Mouse (Mus musculus): ENCODE results near the gene Rabac1. TPM values are rescaled to one million over a fixed set of nuclear protein-coding genes. Genes with fewer than 3 reads are reported as not detected.

Rabac1 gene
- polyA plus RNA-seq, 1 experiment = 361 TPM

DNA sequence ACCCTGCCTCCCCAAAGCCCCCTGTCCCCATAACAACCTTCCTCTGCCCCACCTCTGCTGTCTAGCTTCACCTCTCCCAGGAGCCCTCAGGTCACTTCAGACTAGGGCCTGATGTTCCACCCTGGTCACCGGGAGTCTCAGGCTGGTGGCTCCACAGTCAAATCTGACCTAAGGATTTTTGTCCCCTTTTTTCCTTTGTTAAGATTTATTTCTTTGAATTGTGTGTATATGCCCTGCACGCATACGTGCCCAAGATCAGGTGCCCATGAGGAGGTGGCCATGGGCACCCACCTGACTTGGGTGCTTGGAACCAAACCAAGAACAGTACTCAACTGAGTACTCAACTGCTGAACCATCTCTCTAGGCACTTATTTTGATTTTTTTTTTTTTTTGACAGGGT, 2.2 kb downstream of the Rabac1 start:
- 92% methylated on average over 3 of the region's 3 CpGs for WGBS
- no peaks in the 10 kb centered on the region for H3K4me1 ChIP-seq (ENCODE audit: control insufficient read depth, insufficient read depth, insufficient read length)
- H3K4me3 ChIP-seq (ENCODE audit: extremely low read depth, insufficient read depth, insufficient read length) = no peak overlapping the region
- H3K36me3 ChIP-seq (ENCODE audit: control insufficient read depth, insufficient read depth, low read length) = peaks cover 6% of the 10 kb centered on the region
- H3K27ac ChIP-seq (ENCODE audit: insufficient read depth, low read length) = no peak overlapping the region
- H3K27me3 ChIP-seq (ENCODE audit: control insufficient read depth, insufficient read depth, low read length) = no peaks in the 10 kb centered on the region
- no peak for TF ChIP-seq POLR2A (IDR thresholded peaks at IDR 0.05; ENCODE audit: low read depth, low read length)
- TF ChIP-seq CTCF (IDR thresholded peaks at IDR 0.05; ENCODE audit: extremely low read depth, insufficient read depth, insufficient read length, insufficient replicate concordance) = no peak
- DNase-seq (ENCODE audit: low read depth in 1 of 2, low spot score in 2 of 2) = no peak

DNA sequence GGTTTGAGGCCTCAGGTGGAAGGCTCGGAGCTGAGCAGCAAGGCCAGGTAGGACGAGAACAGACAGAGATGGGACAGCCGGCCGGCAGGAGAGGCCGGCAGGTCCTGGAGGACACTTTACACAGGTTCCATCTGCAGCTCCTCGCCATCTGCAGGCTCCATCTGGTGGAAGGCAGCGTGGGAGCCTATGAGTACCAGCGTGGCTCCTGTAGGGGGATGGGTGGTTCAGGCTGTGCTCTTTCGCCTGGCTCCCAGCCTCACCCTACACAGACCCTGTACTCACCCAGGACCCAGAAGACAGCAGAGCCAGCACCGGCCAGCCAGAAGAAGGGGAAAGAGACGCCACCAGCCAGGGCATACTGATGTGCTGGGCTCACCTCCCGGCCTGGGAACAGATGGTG, 2.7 kb downstream of the Rabac1 start:
- Histone ChIP-seq H3K27ac (ENCODE audit: insufficient read depth, low read length) (no peak overlapping the region), H3K36me3 (ENCODE audit: control insufficient read depth, insufficient read depth, low read length) (peaks cover 6% of the 10 kb centered on the region), H3K27me3 (ENCODE audit: control insufficient read depth, insufficient read depth, low read length) (no peaks in the 10 kb centered on the region), H3K4me1 (ENCODE audit: control insufficient read depth, insufficient read depth, insufficient read length) (no peaks in the 10 kb centered on the region; the same call in 1 of the 2 replicates), H3K4me3 (ENCODE audit: extremely low read depth, insufficient read depth, insufficient read length) (no peak overlapping the region)
- 87% methylated on average over 12 of the region's 12 CpGs for WGBS
- DNase-seq (ENCODE audit: low read depth in 1 of 2, low spot score in 2 of 2) = no peak
- TF ChIP-seq CTCF (IDR thresholded peaks at IDR 0.05; ENCODE audit: extremely low read depth, insufficient read depth, insufficient read length, insufficient replicate concordance) (no peak), POLR2A (IDR thresholded peaks at IDR 0.05; ENCODE audit: low read depth, low read length) (no peak)

DNA sequence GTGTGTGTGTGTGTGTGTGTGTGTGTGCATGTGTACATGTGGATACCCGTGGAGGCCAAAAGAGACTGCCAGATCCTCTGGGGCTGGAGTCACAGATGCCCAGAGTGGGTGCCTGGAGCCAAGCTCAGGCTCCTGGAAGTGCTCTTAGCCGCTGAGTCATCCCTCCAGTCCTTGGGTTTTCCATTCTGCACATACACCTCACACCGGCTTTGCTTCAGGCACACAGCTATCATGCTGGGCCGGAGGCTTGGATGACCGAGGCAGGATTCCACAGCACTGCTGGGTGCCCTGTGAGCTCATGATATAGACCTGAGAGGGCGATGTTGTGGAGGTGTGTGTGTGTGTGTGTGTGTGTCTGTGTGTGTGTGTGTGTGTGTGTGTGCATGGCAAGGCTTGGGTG, 4.1 kb downstream of the Rabac1 start:
- H3K27me3 ChIP-seq (ENCODE audit: control insufficient read depth, insufficient read depth, low read length) = no peaks in the 10 kb centered on the region
- WGBS = 91% methylated on average over 6 of the region's 6 CpGs
- no peak for TF ChIP-seq POLR2A (IDR thresholded peaks at IDR 0.05; ENCODE audit: low read depth, low read length)
- TF ChIP-seq CTCF (IDR thresholded peaks at IDR 0.05; ENCODE audit: extremely low read depth, insufficient read depth, insufficient read length, insufficient replicate concordance) = no peak
- H3K4me3 ChIP-seq (ENCODE audit: extremely low read depth, insufficient read depth, insufficient read length) = no peak overlapping the region
- H3K27ac ChIP-seq (ENCODE audit: insufficient read depth, low read length) = no peak overlapping the region
- no peaks in the 10 kb centered on the region; the same call in 1 of the 2 replicates for H3K4me1 ChIP-seq (ENCODE audit: control insufficient read depth, insufficient read depth, insufficient read length)
- DNase-seq (ENCODE audit: low read depth in 1 of 2, low spot score in 2 of 2) = no peak
- peaks cover 6% of the 10 kb centered on the region for H3K36me3 ChIP-seq (ENCODE audit: control insufficient read depth, insufficient read depth, low read length)

DNA sequence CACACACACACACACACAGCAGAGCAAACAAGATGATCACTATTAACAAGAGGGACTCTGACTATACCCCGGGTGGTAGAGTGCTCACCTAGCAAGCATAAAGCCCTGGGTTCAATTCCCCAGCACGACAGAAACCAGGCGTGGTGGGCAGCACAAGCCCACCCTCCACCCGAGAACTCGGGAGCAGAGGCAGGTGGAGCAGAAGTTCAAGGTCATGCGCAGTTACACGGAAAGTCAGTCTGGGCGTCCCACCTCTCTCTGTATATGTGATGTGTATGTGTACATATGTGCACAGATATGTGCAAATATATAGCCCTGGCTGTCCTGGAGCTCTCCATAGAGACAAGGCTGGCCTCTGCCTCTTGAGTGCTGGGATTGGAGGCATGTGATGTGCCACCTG, 4.6 kb downstream of the Rabac1 start:
- H3K4me1 ChIP-seq (ENCODE audit: control insufficient read depth, insufficient read depth, insufficient read length) = no peaks in the 10 kb centered on the region; the same call in 1 of the 2 replicates
- H3K27me3 ChIP-seq (ENCODE audit: control insufficient read depth, insufficient read depth, low read length) = no peaks in the 10 kb centered on the region
- H3K27ac ChIP-seq (ENCODE audit: insufficient read depth, low read length) = no peak overlapping the region
- no peak for DNase-seq (ENCODE audit: low read depth in 1 of 2, low spot score in 2 of 2)
- H3K36me3 ChIP-seq (ENCODE audit: control insufficient read depth, insufficient read depth, low read length) = peaks cover 6% of the 10 kb centered on the region
- H3K4me3 ChIP-seq (ENCODE audit: extremely low read depth, insufficient read depth, insufficient read length) = no peak overlapping the region
- 91% methylated on average over 8 of the region's 8 CpGs for WGBS
- TF ChIP-seq CTCF (IDR thresholded peaks at IDR 0.05; ENCODE audit: extremely low read depth, insufficient read depth, insufficient read length, insufficient replicate concordance) = no peak
- no peak for TF ChIP-seq POLR2A (IDR thresholded peaks at IDR 0.05; ENCODE audit: low read depth, low read length)

DNA sequence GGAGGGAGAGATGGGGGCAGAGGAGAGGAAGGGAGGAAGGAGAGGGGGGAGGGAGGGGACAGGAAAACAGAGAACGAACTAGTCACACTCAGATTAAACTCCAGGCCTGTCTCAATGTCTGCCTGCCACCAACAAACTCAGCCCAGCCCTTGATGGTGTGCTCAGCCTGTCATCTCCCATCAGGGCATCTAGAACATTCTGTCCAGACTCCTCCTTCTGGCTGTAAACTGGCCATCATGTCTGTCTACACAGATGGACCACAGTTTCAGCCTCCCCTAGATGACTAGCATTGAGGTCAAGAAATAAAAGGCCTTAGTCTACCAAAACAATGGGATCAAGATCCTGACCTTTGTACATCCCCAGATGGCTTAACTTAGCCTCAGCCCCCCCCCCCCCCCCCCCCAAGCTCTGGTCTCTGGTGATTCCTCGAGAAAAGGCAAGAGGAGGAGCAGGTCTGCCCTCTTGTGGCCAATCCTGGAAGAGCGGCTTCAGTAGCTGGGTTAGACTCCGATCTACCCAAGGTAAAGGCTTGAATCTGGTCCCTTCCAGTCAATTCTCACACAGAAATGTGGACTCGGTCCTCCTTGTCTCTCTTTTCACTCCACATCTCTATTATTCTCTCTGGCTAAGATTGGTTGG, 7.5 kb downstream of the Rabac1 start:
- Histone ChIP-seq H3K27me3 (ENCODE audit: control insufficient read depth, insufficient read depth, low read length) (no peaks in the 10 kb centered on the region), H3K36me3 (ENCODE audit: control insufficient read depth, insufficient read depth, low read length) (peaks cover 6% of the 10 kb centered on the region), H3K27ac (ENCODE audit: insufficient read depth, low read length) (no peak overlapping the region), H3K4me1 (ENCODE audit: control insufficient read depth, insufficient read depth, insufficient read length) (no peaks in the 10 kb centered on the region; the same call in 1 of the 2 replicates), H3K4me3 (ENCODE audit: extremely low read depth, insufficient read depth, insufficient read length) (no peak overlapping the region)
- 8% methylated on average over 5 of the region's 5 CpGs for WGBS
- TF ChIP-seq POLR2A (IDR thresholded peaks at IDR 0.05; ENCODE audit: low read depth, low read length) (no peak), CTCF (IDR thresholded peaks at IDR 0.05; ENCODE audit: extremely low read depth, insufficient read depth, insufficient read length, insufficient replicate concordance) (peak; percentile 77; the same call in 1 of the 2 replicates)
- peak; percentile 56 to 81 for DNase-seq (ENCODE audit: low read depth in 1 of 2, low spot score in 2 of 2)

DNA sequence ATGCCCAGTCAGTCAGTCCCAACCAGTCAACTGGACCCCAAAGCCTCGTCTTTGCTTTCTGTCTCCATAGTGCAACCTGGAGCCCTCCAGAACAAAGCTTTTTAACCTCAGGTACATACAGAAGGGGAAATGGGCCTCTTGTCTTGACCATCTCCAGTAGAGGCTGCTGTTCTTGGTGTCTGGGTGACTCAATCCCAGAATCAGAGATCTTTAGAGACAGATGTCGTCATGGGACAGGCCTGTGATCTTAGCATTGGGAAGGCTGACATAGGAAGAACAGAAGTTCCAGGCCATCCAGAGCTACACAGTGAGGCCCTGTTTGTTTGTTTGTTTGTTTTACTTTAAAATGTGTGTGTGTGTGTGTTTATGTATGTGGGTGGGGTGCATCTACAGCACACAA, 8.3 kb downstream of the Rabac1 start:
- TF ChIP-seq CTCF (IDR thresholded peaks at IDR 0.05; ENCODE audit: extremely low read depth, insufficient read depth, insufficient read length, insufficient replicate concordance) = no peak
- TF ChIP-seq POLR2A (IDR thresholded peaks at IDR 0.05; ENCODE audit: low read depth, low read length) = no peak
- Histone ChIP-seq H3K36me3 (ENCODE audit: control insufficient read depth, insufficient read depth, low read length) (no peaks in the 10 kb centered on the region; the same call in 1 of the 2 replicates), H3K4me3 (ENCODE audit: extremely low read depth, insufficient read depth, insufficient read length) (no peak overlapping the region), H3K4me1 (ENCODE audit: control insufficient read depth, insufficient read depth, insufficient read length) (no peaks in the 10 kb centered on the region; the same call in 1 of the 2 replicates), H3K27me3 (ENCODE audit: control insufficient read depth, insufficient read depth, low read length) (no peaks in the 10 kb centered on the region), H3K27ac (ENCODE audit: insufficient read depth, low read length) (no peak overlapping the region)
- no peak for DNase-seq (ENCODE audit: low read depth in 1 of 2, low spot score in 2 of 2)
- 66% methylated on average over 2 of the region's 2 CpGs for WGBS

DNA sequence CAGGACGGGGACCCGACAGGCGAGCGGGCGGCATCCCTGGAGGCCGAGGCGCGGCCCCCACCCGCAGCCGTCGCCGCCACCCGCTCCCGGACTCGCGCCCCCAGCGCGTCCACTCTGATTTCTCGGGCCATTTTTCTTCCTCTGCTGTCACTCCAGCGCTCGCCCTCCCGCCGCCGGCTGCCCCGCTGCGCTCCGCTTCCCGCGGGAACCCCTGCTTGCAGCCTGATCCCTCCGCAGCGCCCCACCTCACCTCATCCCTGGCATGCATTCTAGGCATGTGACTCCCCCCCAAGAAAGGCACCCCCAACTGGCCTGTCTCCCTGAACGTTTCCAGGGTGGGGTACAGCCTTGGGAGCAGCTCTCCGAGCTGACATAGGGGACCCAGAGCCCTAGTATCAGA, 17.3 kb downstream of the Rabac1 start:
- H3K4me3 ChIP-seq (ENCODE audit: extremely low read depth, insufficient read depth, insufficient read length) = no peak overlapping the region; the same call in 1 of the 2 replicates

More for the DNA sequence above, 17.3 kb downstream of the Rabac1 start:
- H3K27me3 ChIP-seq (ENCODE audit: control insufficient read depth, insufficient read depth, low read length) = no peaks in the 10 kb centered on the region; the same call in 1 of the 2 replicates
- DNase-seq (ENCODE audit: low read depth in 1 of 2, low spot score in 2 of 2) = no peak
- no peak overlapping the region for H3K27ac ChIP-seq (ENCODE audit: insufficient read depth, low read length)
- H3K4me1 ChIP-seq (ENCODE audit: control insufficient read depth, insufficient read depth, insufficient read length) = peaks cover 9% of the 10 kb centered on the region
- H3K36me3 ChIP-seq (ENCODE audit: control insufficient read depth, insufficient read depth, low read length) = no peaks in the 10 kb centered on the region
- 58% methylated on average over 31 of the region's 33 CpGs for WGBS
- TF ChIP-seq POLR2A (IDR thresholded peaks at IDR 0.05; ENCODE audit: low read depth, low read length) = no peak
- no peak for TF ChIP-seq CTCF (IDR thresholded peaks at IDR 0.05; ENCODE audit: extremely low read depth, insufficient read depth, insufficient read length, insufficient replicate concordance)

Measured in spleen, adult 2 months (tissue).